Mouse (Mus musculus): Measurements from ENCODE around the gene Kdm4b. TPM values are rescaled to one million over a fixed set of nuclear protein-coding genes. Genes with fewer than 3 reads are reported as not detected.

Kdm4b gene
- polyA plus RNA-seq, 1 experiment: 20.0 TPM

GRCm38 (mm10) chr17:56305826-56306225, 20.0 kb upstream of the Kdm4b start:
- Histone ChIP-seq H3K27me3 (ENCODE audit: control insufficient read depth, insufficient read depth, low read length) (no peaks in the 10 kb centered on the region), H3K4me3 (ENCODE audit: control insufficient read depth, low read depth, low read length) (peak overlapping the region; percentile 95), H3K27ac (ENCODE audit: control insufficient read depth, insufficient read depth, low read depth, low read length) (no peak overlapping the region), H3K4me1 (ENCODE audit: control insufficient read depth, insufficient read depth, low read length) (peaks cover 22% of the 10 kb centered on the region), H3K36me3 (ENCODE audit: control insufficient read depth, insufficient read depth, low read length) (no peaks in the 10 kb centered on the region; the same call in 1 of the 2 replicates)
- TF ChIP-seq CTCF (IDR thresholded peaks at IDR 0.05; ENCODE audit: control insufficient read depth, insufficient read depth, insufficient replicate concordance, low read depth, low read length): no peak
- TF ChIP-seq POLR2A (IDR thresholded peaks at IDR 0.05; ENCODE audit: control insufficient read depth, low read depth, low read length): no peak

GRCm38 (mm10) chr17:56308088-56308487, 17.8 kb upstream of the Kdm4b start:
- H3K27me3 ChIP-seq (ENCODE audit: control insufficient read depth, insufficient read depth, low read length): no peaks in the 10 kb centered on the region
- no peak overlapping the region for H3K27ac ChIP-seq (ENCODE audit: control insufficient read depth, insufficient read depth, low read depth, low read length)
- no peak overlapping the region for H3K4me3 ChIP-seq (ENCODE audit: control insufficient read depth, low read depth, low read length)
- peaks cover 15% of the 10 kb centered on the region for H3K4me1 ChIP-seq (ENCODE audit: control insufficient read depth, insufficient read depth, low read length)
- peaks cover 2% of the 10 kb centered on the region; the same call in 1 of the 2 replicates for H3K36me3 ChIP-seq (ENCODE audit: control insufficient read depth, insufficient read depth, low read length)
- no peak for TF ChIP-seq CTCF (IDR thresholded peaks at IDR 0.05; ENCODE audit: control insufficient read depth, insufficient read depth, insufficient replicate concordance, low read depth, low read length)

GRCm38 (mm10) chr17:56309191-56309945, 16.5 kb upstream of the Kdm4b start:
- Histone ChIP-seq H3K27me3 (ENCODE audit: control insufficient read depth, insufficient read depth, low read length) (no peaks in the 10 kb centered on the region), H3K27ac (ENCODE audit: control insufficient read depth, insufficient read depth, low read depth, low read length) (no peak overlapping the region)

GRCm38 (mm10) chr17:56324419-56324818, 1.4 kb upstream of the Kdm4b start:
- Histone ChIP-seq H3K4me1 (ENCODE audit: control insufficient read depth, insufficient read depth, low read length) (peaks cover 26% of the 10 kb centered on the region), H3K27me3 (ENCODE audit: control insufficient read depth, insufficient read depth, low read length) (no peaks in the 10 kb centered on the region), H3K27ac (ENCODE audit: control insufficient read depth, insufficient read depth, low read depth, low read length) (no peak overlapping the region), H3K4me3 (ENCODE audit: control insufficient read depth, low read depth, low read length) (no peak overlapping the region), H3K36me3 (ENCODE audit: control insufficient read depth, insufficient read depth, low read length) (peaks cover 2% of the 10 kb centered on the region)
- TF ChIP-seq POLR2A (IDR thresholded peaks at IDR 0.05; ENCODE audit: control insufficient read depth, low read depth, low read length): no peak
- no peak for TF ChIP-seq CTCF (IDR thresholded peaks at IDR 0.05; ENCODE audit: control insufficient read depth, insufficient read depth, insufficient replicate concordance, low read depth, low read length)

More at GRCm38 (mm10) chr17:56309191-56309945, 16.5 kb upstream of the Kdm4b start:
- Histone ChIP-seq H3K4me1 (ENCODE audit: control insufficient read depth, insufficient read depth, low read length) (peaks cover 7% of the 10 kb centered on the region), H3K4me3 (ENCODE audit: control insufficient read depth, low read depth, low read length) (no peak overlapping the region), H3K36me3 (ENCODE audit: control insufficient read depth, insufficient read depth, low read length) (peaks cover 2% of the 10 kb centered on the region; the same call in 1 of the 2 replicates)
- TF ChIP-seq POLR2A (IDR thresholded peaks at IDR 0.05; ENCODE audit: control insufficient read depth, low read depth, low read length): no peak
- no peak for TF ChIP-seq CTCF (IDR thresholded peaks at IDR 0.05; ENCODE audit: control insufficient read depth, insufficient read depth, insufficient replicate concordance, low read depth, low read length)

- Histone ChIP-seq H3K4me1 (ENCODE audit: control insufficient read depth, insufficient read depth, low read length) (peaks cover 26% of the 10 kb centered on the region), H3K36me3 (ENCODE audit: control insufficient read depth, insufficient read depth, low read length) (no peaks in the 10 kb centered on the region), H3K27ac (ENCODE audit: control insufficient read depth, insufficient read depth, low read depth, low read length) (peak overlapping the region; percentile 83), H3K27me3 (ENCODE audit: control insufficient read depth, insufficient read depth, low read length) (no peaks in the 10 kb centered on the region), H3K4me3 (ENCODE audit: control insufficient read depth, low read depth, low read length) (peak overlapping the region; percentile 86)
- no peak for TF ChIP-seq CTCF (IDR thresholded peaks at IDR 0.05; ENCODE audit: control insufficient read depth, insufficient read depth, insufficient replicate concordance, low read depth, low read length)
- TF ChIP-seq POLR2A (IDR thresholded peaks at IDR 0.05; ENCODE audit: control insufficient read depth, low read depth, low read length): no peak
These were observed 588 bp downstream of the Kdm4b start for GRCm38 (mm10) chr17:56326153-56327147.

GRCm38 (mm10) chr17:56329267-56329666, 3.4 kb downstream of the Kdm4b start:
- TF ChIP-seq POLR2A (IDR thresholded peaks at IDR 0.05; ENCODE audit: control insufficient read depth, low read depth, low read length) (no peak), CTCF (IDR thresholded peaks at IDR 0.05; ENCODE audit: control insufficient read depth, insufficient read depth, insufficient replicate concordance, low read depth, low read length) (no peak)
- H3K4me3 ChIP-seq (ENCODE audit: control insufficient read depth, low read depth, low read length): no peak overlapping the region

GRCm38 (mm10) chr17:56330345-56330744, 4.5 kb downstream of the Kdm4b start:
- no peaks in the 10 kb centered on the region for H3K36me3 ChIP-seq (ENCODE audit: control insufficient read depth, insufficient read depth, low read length)
- no peak overlapping the region for H3K27ac ChIP-seq (ENCODE audit: control insufficient read depth, insufficient read depth, low read depth, low read length)
- no peak overlapping the region for H3K4me3 ChIP-seq (ENCODE audit: control insufficient read depth, low read depth, low read length)
- no peaks in the 10 kb centered on the region for H3K27me3 ChIP-seq (ENCODE audit: control insufficient read depth, insufficient read depth, low read length)
- TF ChIP-seq POLR2A (IDR thresholded peaks at IDR 0.05; ENCODE audit: control insufficient read depth, low read depth, low read length) (no peak), CTCF (IDR thresholded peaks at IDR 0.05; ENCODE audit: control insufficient read depth, insufficient read depth, insufficient replicate concordance, low read depth, low read length) (no peak)
- peaks cover 25% of the 10 kb centered on the region for H3K4me1 ChIP-seq (ENCODE audit: control insufficient read depth, insufficient read depth, low read length)

More at GRCm38 (mm10) chr17:56329267-56329666, 3.4 kb downstream of the Kdm4b start:
- peaks cover 28% of the 10 kb centered on the region for H3K4me1 ChIP-seq (ENCODE audit: control insufficient read depth, insufficient read depth, low read length)
- H3K27me3 ChIP-seq (ENCODE audit: control insufficient read depth, insufficient read depth, low read length): no peaks in the 10 kb centered on the region
- no peak overlapping the region for H3K27ac ChIP-seq (ENCODE audit: control insufficient read depth, insufficient read depth, low read depth, low read length)
- no peaks in the 10 kb centered on the region for H3K36me3 ChIP-seq (ENCODE audit: control insufficient read depth, insufficient read depth, low read length)
